Mouse (Mus musculus): ENCODE results near the gene Cyb561d1.

DNA sequence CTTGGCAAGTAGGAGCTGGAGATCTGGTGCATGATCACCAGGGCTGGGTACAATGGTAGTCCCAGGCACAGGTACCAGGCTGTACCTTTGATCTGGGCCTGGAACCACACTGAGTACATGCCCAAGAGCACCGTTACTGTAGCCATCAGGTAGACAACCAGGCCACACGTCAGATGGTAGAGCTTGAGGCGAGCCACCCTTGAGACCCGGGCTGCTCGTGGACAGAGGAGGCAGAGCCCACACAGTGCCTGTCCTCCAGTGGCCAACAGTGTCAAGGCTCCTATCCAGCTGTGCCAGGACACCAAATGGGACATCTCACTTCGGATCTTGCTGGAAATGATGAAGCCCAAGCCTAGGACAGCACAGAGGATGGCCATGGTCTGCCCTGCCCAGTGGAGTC is 1.8 kb downstream of the Cyb561d1 start:
- TF ChIP-seq CTCF (IDR thresholded peaks at IDR 0.05; ENCODE audit: control insufficient read depth, insufficient read depth, low read length) (no peak), POLR2A (IDR thresholded peaks at IDR 0.05; ENCODE audit: borderline replicate concordance, control insufficient read depth, low read depth, low read length) (no peak)
